Mouse (Mus musculus) ES-E14 (cell line): ENCODE results near the gene Nanos3.

ENCODE experiments used
- CHD2 ChIP-seq: IDR thresholded peaks from 2 replicates; pipeline ENCODE4 v1.6.1; 2014; ENCODE audit warnings: mild to moderate bottlenecking, low read depth, low read length, inconsistent platforms
- HCFC1 ChIP-seq: IDR thresholded peaks from 2 replicates; pipeline ENCODE4 v1.6.1; 2012; ENCODE audit warnings: low read length, inconsistent platforms, borderline replicate concordance; ENCODE audit not compliant: insufficient read depth
- MAFK ChIP-seq: IDR thresholded peaks from 2 replicates; pipeline ENCODE4 v1.6.1; 2014; ENCODE audit warnings: mild to moderate bottlenecking, low read depth, low read length, inconsistent platforms; ENCODE audit not compliant: insufficient read depth
- ZC3H11A ChIP-seq: IDR thresholded peaks from 2 replicates; pipeline ENCODE4 v1.6.1; 2012; ENCODE audit warnings: low read depth, mild to moderate bottlenecking, inconsistent platforms, low read length, borderline replicate concordance
- ZNF384 ChIP-seq: IDR thresholded peaks from 2 replicates; pipeline ENCODE4 v1.6.1; 2012; ENCODE audit warnings: low read depth, low read length, inconsistent platforms

DNA sequence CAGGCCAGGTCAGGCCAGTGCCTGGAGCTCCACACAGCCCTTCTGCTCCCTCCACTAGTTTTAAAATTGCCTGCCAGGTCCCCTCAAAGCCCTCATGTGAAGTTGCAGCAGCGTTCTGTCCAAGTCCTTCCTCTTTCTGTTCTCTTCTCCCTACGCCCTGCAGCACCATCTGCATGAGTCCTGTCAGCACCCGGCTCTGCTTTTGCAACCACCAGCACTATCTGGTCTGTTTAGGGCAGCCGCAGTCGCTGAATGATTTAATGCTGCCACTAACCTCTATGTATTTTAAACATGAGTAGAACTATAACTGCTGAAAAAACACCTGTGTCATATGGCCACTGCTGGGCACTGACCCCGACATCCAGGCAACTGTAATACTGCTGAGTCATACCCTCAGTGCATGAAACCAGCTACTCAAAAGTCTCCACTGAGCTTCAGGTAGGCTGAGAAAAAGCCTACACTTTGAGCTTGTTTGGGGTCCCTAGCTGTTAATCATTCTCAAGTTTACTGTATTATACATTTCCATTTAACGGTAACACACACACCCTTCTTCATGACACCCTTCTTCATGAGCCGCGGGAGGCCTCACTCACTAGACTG lies 37.6 kb upstream of the Nanos3 start:
- TF ChIP-seq HCFC1, result no peak
- no peak for TF ChIP-seq ZNF384
- TF ChIP-seq ZC3H11A, result no peak
- no peak for TF ChIP-seq CHD2
- peak; percentile 68 for TF ChIP-seq MAFK
